Mouse (Mus musculus): ENCODE measurements around the gene Smc4.
A peak's percentile ranks its signal among the peaks of the same experiment; 100 is the strongest.

Gene Smc4

GRCm38 (mm10) chr3:69004437-69005337 is at the start of gene Smc4, which contains the start of gene Ift80:
Gene Smc4 (plus strand): TSS chr3:69004738.
Gene Ift80 (minus strand): TSS chr3:69004570.
- DNase-seq (ENCODE audit: low spot score): peak; percentile 91

- DNase-seq (ENCODE audit: low spot score): no peak
Observed at GRCm38 (mm10) chr3:68956454-68956853, 48.1 kb upstream of the Smc4 start.

GRCm38 (mm10) chr3:68957413-68957812 is 47.1 kb upstream of the Smc4 start:
- DNase-seq (ENCODE audit: low spot score): no peak

- no peak for DNase-seq (ENCODE audit: low spot score)
Observed at GRCm38 (mm10) chr3:68964682-68965081, 39.9 kb upstream of the Smc4 start.

- DNase-seq (ENCODE audit: low spot score): no peak
Observed at GRCm38 (mm10) chr3:68966527-68967285, 37.8 kb upstream of the Smc4 start.

- DNase-seq (ENCODE audit: low spot score): no peak
Observed at GRCm38 (mm10) chr3:68967404-68967803, 37.1 kb upstream of the Smc4 start.

- no peak for DNase-seq (ENCODE audit: low spot score)
Observed at GRCm38 (mm10) chr3:68969091-68969590, 35.4 kb upstream of the Smc4 start.

GRCm38 (mm10) chr3:68973574-68973973 is 31.0 kb upstream of the Smc4 start:
- no peak for DNase-seq (ENCODE audit: low spot score)

- DNase-seq (ENCODE audit: low spot score): no peak
Observed at GRCm38 (mm10) chr3:68974639-68975532, 29.7 kb upstream of the Smc4 start.

- no peak for DNase-seq (ENCODE audit: low spot score)
Observed at GRCm38 (mm10) chr3:68975533-68976490, 28.7 kb upstream of the Smc4 start.

GRCm38 (mm10) chr3:68977696-68978095 is 26.8 kb upstream of the Smc4 start:
- no peak for DNase-seq (ENCODE audit: low spot score)

- DNase-seq (ENCODE audit: low spot score): no peak
Observed at GRCm38 (mm10) chr3:68979187-68979586, 25.4 kb upstream of the Smc4 start.

GRCm38 (mm10) chr3:68980898-68981297 is 23.6 kb upstream of the Smc4 start:
- no peak for DNase-seq (ENCODE audit: low spot score)

- DNase-seq (ENCODE audit: low spot score): no peak
Observed at GRCm38 (mm10) chr3:68986550-68986949, 18.0 kb upstream of the Smc4 start.

GRCm38 (mm10) chr3:69002781-69003180 is 1.8 kb upstream of the Smc4 start:
- no peak for DNase-seq (ENCODE audit: low spot score)

- DNase-seq (ENCODE audit: low spot score): peak; percentile 13
Observed at GRCm38 (mm10) chr3:69004055-69004436, 492 bp upstream of the Smc4 start.

- DNase-seq (ENCODE audit: low spot score): no peak
Observed at GRCm38 (mm10) chr3:69005338-69006245, 1.1 kb downstream of the Smc4 start.

GRCm38 (mm10) chr3:69006246-69006760 is 1.8 kb downstream of the Smc4 start:
- DNase-seq (ENCODE audit: low spot score): no peak

GRCm38 (mm10) chr3:69008873-69009272 is 4.3 kb downstream of the Smc4 start:
- DNase-seq (ENCODE audit: low spot score): no peak
